Mouse (Mus musculus) stomach, postnatal 0 days (tissue): ENCODE measurements around the gene Lrrc8e.

Experiments
- CTCF ChIP-seq: IDR thresholded peaks from 2 replicates; pipeline ENCODE4 v1.5.1; 2016; ENCODE audit warnings: antibody characterized with exemption, low read depth, mild to moderate bottlenecking, moderate library complexity
- EP300 ChIP-seq: optimal IDR thresholded peaks from 2 replicates; pipeline ENCODE3; 2016; ENCODE audit warnings: antibody characterized with exemption

DNA sequence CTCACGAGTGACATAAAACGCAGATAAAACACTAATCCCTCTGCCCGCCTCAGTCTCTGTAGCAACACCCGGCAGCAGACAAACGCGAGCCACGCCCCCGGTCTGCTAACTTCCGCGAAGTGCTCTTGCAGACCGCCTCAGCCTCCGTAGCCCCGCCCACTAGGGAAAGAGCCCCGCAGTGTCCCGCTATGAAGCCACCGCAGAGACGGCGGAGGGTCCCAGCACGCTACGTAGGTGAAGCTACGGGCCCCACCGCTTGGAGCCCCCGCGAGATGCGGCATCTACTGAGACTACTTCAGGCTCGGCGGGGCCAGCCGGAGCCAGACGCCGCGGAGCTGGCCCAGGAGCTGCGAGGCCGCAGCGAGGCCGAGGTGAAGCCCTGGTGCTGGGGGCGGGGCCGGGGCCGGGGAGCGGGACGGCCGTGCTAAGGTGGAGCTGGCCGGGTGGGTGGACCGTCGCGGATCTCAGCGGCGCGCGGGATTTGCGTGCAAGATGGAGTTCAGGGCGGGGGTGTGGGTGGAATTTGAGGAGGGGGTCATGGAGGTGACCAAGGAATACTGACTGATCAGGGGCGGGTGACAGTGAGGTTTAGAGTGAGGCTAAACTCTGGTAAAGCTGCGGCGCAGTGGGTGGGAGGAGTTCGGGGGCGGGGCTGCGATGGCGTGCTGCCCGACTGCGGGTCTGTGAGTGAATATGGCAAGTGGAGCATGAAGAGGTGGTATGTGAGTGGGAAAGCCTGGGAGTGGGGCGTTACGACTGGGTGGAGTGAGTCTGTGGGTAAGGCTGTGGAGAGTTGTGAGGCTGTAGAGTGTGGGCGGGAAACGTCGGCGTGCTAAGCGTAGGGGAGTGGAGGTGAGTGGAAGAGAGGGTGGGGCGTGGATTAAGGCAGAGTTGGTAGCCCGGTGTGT is 26.6 kb downstream of the Lrrc8e start, which contains the start of gene Snapc2:
- TF ChIP-seq EP300 (no peak), CTCF (no peak)
